In genomic region chr15:84348769-84349168, GRCm38 (mm10) we compare ENCODE assay signal across 15 mouse cellular contexts. TPM values are rescaled to one million over a fixed set of nuclear protein-coding genes. Genes with fewer than 3 reads are reported as not detected.
DNase-seq lines count a peak whose midpoint lies in the region; ATAC-seq and TF ChIP-seq lines count a peak whose summit lies in the region.
"Had no signal": no experiment of that assay in that cellular context is flagged by ENCODE, and none has a peak within 500 bp of the region (broad histone marks: within the 10 kb centered on the region; RNA-seq: fewer than 3 reads in every experiment).

No protein-coding gene starts in this region.

- H3K27me3 ChIP-seq in kidney, postnatal 0 days (ENCODE audit: insufficient read depth, low read length), result no peaks in the 10 kb centered on the region
- H3K27me3 ChIP-seq in kidney, embryonic 16.5 days (ENCODE audit: insufficient read depth, low read length), result no peaks in the 10 kb centered on the region
- no peaks in the 10 kb centered on the region for H3K27me3 ChIP-seq in neural tube, embryonic 11.5 days (ENCODE audit: control insufficient read depth, insufficient read depth, low read length)
- no peaks in the 10 kb centered on the region for H3K27me3 ChIP-seq in stomach, postnatal 0 days (ENCODE audit: control insufficient read depth, insufficient read depth, low read length)
- H3K27me3 ChIP-seq: intestine, embryonic 15.5 days; liver, embryonic 15.5 days had no signal

- H3K9ac ChIP-seq in kidney, postnatal 0 days (ENCODE audit: low read depth, low read length), result no peak overlapping the region
- H3K9ac ChIP-seq in kidney, embryonic 16.5 days (replicated peaks; ENCODE audit: low read length), result no peak overlapping the region
- no peak overlapping the region for H3K9ac ChIP-seq in neural tube, embryonic 11.5 days (ENCODE audit: low read length)
- no peak overlapping the region for H3K9ac ChIP-seq in stomach, postnatal 0 days (ENCODE audit: low read length)
- H3K9ac ChIP-seq: intestine, embryonic 15.5 days; liver, embryonic 15.5 days had no signal

- 0 out of 2 replicates have a peak, but pooled peaks cover 3% of the 10 kb centered on the region for H3K4me1 ChIP-seq in kidney, postnatal 0 days (replicated peaks; ENCODE audit: insufficient read depth, low read length)
- peaks cover 10% of the 10 kb centered on the region for H3K4me1 ChIP-seq in kidney, embryonic 16.5 days (ENCODE audit: insufficient read depth, low read length)
- H3K4me1 ChIP-seq in neural tube, embryonic 11.5 days (ENCODE audit: control insufficient read depth, insufficient read depth, low read length), result peaks cover 6% of the 10 kb centered on the region
- no peaks in the 10 kb centered on the region for H3K4me1 ChIP-seq in stomach, postnatal 0 days (replicated peaks; ENCODE audit: control insufficient read depth, insufficient read depth)

- no peak for ATAC-seq in kidney, postnatal 0 days (replicated peaks; ENCODE audit: low FRiP score, low read depth)
- no peak for ATAC-seq in kidney, embryonic 16.5 days (ENCODE audit: low FRiP score, low TSS enrichment)
- ATAC-seq in neural tube, embryonic 11.5 days (ENCODE audit: insufficient read depth, low FRiP score, low TSS enrichment), result no peak
- ATAC-seq in stomach, postnatal 0 days (ENCODE audit: low FRiP score, low TSS enrichment), result no peak
- ATAC-seq: activated CD4-positive, CD25-positive, alpha-beta regulatory T cell, adult 4 months; intestine, embryonic 15.5 days had no signal

- 96% methylated on average over 4 of the region's 4 CpGs for WGBS in kidney, postnatal 0 days
- WGBS in kidney, embryonic 16.5 days, result 88% methylated on average over 4 of the region's 4 CpGs
- WGBS in neural tube, embryonic 11.5 days, result 90% methylated on average over 4 of the region's 4 CpGs
- WGBS in stomach, postnatal 0 days, result 86% methylated on average over 4 of the region's 4 CpGs

- H3K27ac ChIP-seq in kidney, postnatal 0 days, result no peak overlapping the region
- H3K27ac ChIP-seq in kidney, embryonic 16.5 days (ENCODE audit: low read length), result no peak overlapping the region
- no peak overlapping the region for H3K27ac ChIP-seq in neural tube, embryonic 11.5 days (ENCODE audit: low read depth, low read length)
- H3K27ac ChIP-seq in stomach, postnatal 0 days (replicated peaks), result no peak overlapping the region
- H3K27ac ChIP-seq: intestine, embryonic 15.5 days; liver, embryonic 15.5 days had no signal

- H3K36me3 ChIP-seq in kidney, postnatal 0 days (ENCODE audit: insufficient read depth, low read length), result no peaks in the 10 kb centered on the region
- no peaks in the 10 kb centered on the region for H3K36me3 ChIP-seq in kidney, embryonic 16.5 days (ENCODE audit: insufficient read depth, low read length)
- no peaks in the 10 kb centered on the region for H3K36me3 ChIP-seq in neural tube, embryonic 11.5 days (ENCODE audit: control insufficient read depth, insufficient read depth, low read length)
- H3K36me3 ChIP-seq in stomach, postnatal 0 days (ENCODE audit: control insufficient read depth, insufficient read depth, low read length), result no peaks in the 10 kb centered on the region
- H3K36me3 ChIP-seq: G1E; intestine, embryonic 15.5 days; liver, embryonic 15.5 days had no signal

- H3K4me2 ChIP-seq in kidney, postnatal 0 days (ENCODE audit: low read length), result no peak overlapping the region
- no peak overlapping the region for H3K4me2 ChIP-seq in kidney, embryonic 16.5 days (replicated peaks; ENCODE audit: low read depth, low read length)
- H3K4me2 ChIP-seq in neural tube, embryonic 11.5 days (ENCODE audit: low read depth), result no peak overlapping the region
- no peak overlapping the region for H3K4me2 ChIP-seq in stomach, postnatal 0 days (replicated peaks; ENCODE audit: low read depth)
- H3K4me2 ChIP-seq: intestine, embryonic 15.5 days; liver, embryonic 15.5 days had no signal

- TF ChIP-seq CTCF in kidney, postnatal 0 days (IDR thresholded peaks at IDR 0.05; ENCODE audit: low read depth), result peak; percentile 44
- peak; percentile 47 for TF ChIP-seq CTCF in stomach, postnatal 0 days (IDR thresholded peaks at IDR 0.05; ENCODE audit: low read depth)

- no peak overlapping the region for H3K4me3 ChIP-seq in kidney, postnatal 0 days (replicated peaks; ENCODE audit: low read depth, low read length)
- no peak overlapping the region for H3K4me3 ChIP-seq in kidney, embryonic 16.5 days (ENCODE audit: low read length)
- no peak overlapping the region for H3K4me3 ChIP-seq in neural tube, embryonic 11.5 days (ENCODE audit: low read depth, low read length)
- H3K4me3 ChIP-seq in stomach, postnatal 0 days (ENCODE audit: low read depth, low read length), result no peak overlapping the region
- H3K4me3 ChIP-seq: intestine, embryonic 15.5 days; liver, embryonic 15.5 days had no signal

- DNase-seq in kidney, postnatal 0 days (ENCODE audit: low spot score), result no peak
- peak; percentile 1 for DNase-seq in neural tube, embryonic 11.5 days (ENCODE audit: low spot score)
- no peak for DNase-seq in neural tube, embryonic 10.5 days (ENCODE audit: extremely low spot score, low spot score)
- peak; percentile 72 for DNase-seq in ZHBTc4 (ENCODE audit: low read depth, low spot score)
- no peak for DNase-seq in stomach, postnatal 0 days (ENCODE audit: low spot score)
- DNase-seq in right cerebral cortex, postnatal 36 days (ENCODE audit: low spot score in 2 of 2), result no peak
- DNase-seq: cerebellum, adult 8-10 months; embryo, embryonic 11 days; right cerebral cortex, adult 18-20 months; thymus, postnatal 25 days had no signal

- no peaks in the 10 kb centered on the region for H3K9me3 ChIP-seq in kidney, postnatal 0 days (replicated peaks; ENCODE audit: low read length)
- H3K9me3 ChIP-seq in kidney, embryonic 16.5 days (ENCODE audit: low read length), result peaks cover 8% of the 10 kb centered on the region; the same call in 1 of the 2 replicates
- H3K9me3 ChIP-seq in neural tube, embryonic 11.5 days (ENCODE audit: control insufficient read depth, low read length), result no peaks in the 10 kb centered on the region
- no peaks in the 10 kb centered on the region for H3K9me3 ChIP-seq in stomach, postnatal 0 days (ENCODE audit: control insufficient read depth, low read length)
- H3K9me3 ChIP-seq: intestine, embryonic 15.5 days; liver, embryonic 15.5 days had no signal

- no peak for TF ChIP-seq EP300 in stomach, postnatal 0 days (optimal IDR thresholded peaks at IDR 0.05)

RNA-seq across cellular contexts. Expression of gene Parvg, which starts 24.9 kb away (rescaled TPM):
- 1.4 TPM in 2 replicates for polyA plus RNA-seq in kidney, postnatal 0 days (2015; fragmentation: Nextera tagmentation; extraction: Ambion mirVana)
- polyA plus RNA-seq in kidney, embryonic 16.5 days (2015; fragmentation: Nextera tagmentation; extraction: Ambion mirVana), result 1.6 and 2.1 TPM in 2 replicates
- polyA plus RNA-seq in neural tube, embryonic 11.5 days (2014; fragmentation: Nextera tagmentation; extraction: Ambion mirVana), result 0.53 and 0.78 TPM in 2 replicates
- polyA plus RNA-seq in stomach, postnatal 0 days (2015; fragmentation: Nextera tagmentation; extraction: Ambion mirVana), result 1.3 TPM in 2 replicates

Comparison
In these comparisons a context has a peak if more than half of its experiments do, and no peak if none do; other contexts are left out.
1. DNase-seq: peak in neural tube, embryonic 11.5 days (single experiment) and ZHBTc4 (single experiment); none in kidney, postnatal 0 days (single experiment), neural tube, embryonic 10.5 days (single experiment), stomach, postnatal 0 days (single experiment) and right cerebral cortex, postnatal 36 days (0 of 2).